Mouse (Mus musculus): ENCODE data around the gene Ggt6.
"Not testable (repeated sequence)": the region's sequence is repeated elsewhere in the genome, so short reads cannot be mapped to it uniquely, and the experiment has no call there.

Gene Ggt6

GRCm38 (mm10) chr11:72440597-72440964 lies 5.3 kb downstream of the Ggt6 start:
- DNase-seq = not testable (repeated sequence)

GRCm38 (mm10) chr11:72440965-72441664 lies 5.8 kb downstream of the Ggt6 start, which contains the start of gene Mybbp1a:
Mybbp1a (plus strand) TSS chr11:72441355.
- peak; percentile 98 to 99 for DNase-seq

- DNase-seq = peak in 1 of 2 experiments; percentile 64
These were observed 11.2 kb downstream of the Ggt6 start for GRCm38 (mm10) chr11:72446311-72447105.

- no peak for DNase-seq
These were observed 12.1 kb downstream of the Ggt6 start for GRCm38 (mm10) chr11:72447475-72447874.

DNA sequence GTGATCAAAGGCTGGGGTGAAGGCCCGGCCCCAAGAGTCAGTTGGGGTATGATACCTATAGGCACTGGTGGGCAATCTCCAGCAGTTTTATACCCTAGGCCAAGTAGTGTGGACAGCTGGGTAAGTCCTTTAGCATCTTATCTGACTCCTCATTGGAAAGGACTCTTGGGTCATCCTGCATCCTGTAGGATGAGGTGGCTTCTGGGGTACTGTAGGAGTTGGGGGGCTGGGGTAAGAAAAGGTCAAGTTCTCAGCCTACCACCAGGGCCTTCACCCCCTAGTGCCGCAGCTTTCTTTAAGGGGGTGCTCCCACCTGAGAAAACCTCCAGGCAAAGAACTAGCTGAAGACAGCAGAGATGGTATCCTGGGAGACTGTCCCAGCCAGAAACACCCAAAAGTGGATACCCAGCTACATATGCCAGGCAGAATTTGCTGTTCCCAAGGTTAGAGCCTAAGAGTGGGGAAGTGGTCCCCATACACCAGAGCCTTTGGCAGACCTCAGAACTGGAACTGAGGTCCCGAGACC lies 16.9 kb downstream of the Ggt6 start:
- no peak for DNase-seq

- DNase-seq = no peak
These were observed 18.0 kb downstream of the Ggt6 start for GRCm38 (mm10) chr11:72453105-72453953.

GRCm38 (mm10) chr11:72455694-72456093 lies 20.4 kb downstream of the Ggt6 start:
- no peak for DNase-seq

DNA sequence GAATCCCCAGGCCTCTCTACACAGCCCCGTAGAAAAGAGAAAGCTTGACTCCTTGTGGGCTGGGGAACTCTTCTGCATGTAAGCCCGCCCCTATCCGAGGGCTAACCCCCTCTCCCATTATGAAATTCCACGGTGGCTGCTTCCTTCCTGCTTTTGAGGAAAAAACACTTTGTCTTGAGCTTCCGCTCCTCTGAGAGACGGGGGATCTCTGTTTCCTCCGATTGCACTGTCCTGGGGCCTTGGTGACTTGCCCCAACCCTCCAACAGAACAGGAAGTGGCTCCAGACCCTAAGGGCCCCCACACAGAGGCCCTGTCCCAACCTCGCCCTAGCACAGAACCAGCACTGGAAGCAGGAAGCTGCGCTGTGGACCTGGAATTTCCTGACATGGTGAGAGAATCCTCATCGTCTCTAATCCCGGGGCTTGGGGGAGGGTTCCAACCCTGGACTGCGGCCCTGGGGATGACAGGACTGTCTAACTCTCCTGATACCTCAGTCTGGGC lies 22.7 kb downstream of the Ggt6 start:
- DNase-seq = peak; percentile 73 to 88

GRCm38 (mm10) chr11:72458502-72458901 lies 23.2 kb downstream of the Ggt6 start:
- DNase-seq = no peak

DNA sequence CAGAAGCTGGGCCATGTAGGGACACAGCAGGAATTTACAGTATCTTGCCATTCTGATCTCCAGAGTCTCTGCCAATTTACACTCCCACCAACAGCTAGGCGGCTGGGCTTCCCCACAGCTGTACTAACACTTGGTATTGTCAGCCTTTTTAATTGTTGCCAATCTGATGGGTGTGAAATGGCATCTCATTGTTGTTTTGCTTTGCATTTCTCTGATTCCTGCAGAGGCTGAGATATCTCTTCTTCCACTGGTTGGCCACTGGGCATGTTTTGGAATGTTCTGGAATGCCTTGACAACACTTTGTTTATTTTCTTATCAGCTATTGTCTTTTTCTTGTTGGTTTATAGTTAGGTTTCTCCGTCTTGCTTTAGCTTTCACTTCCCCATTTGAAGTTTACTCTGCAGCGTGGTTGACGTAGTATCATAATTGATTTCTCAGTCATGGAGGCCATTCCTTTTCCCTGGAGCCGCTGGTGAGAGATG lies 26.2 kb downstream of the Ggt6 start:
- DNase-seq = no peak

- DNase-seq = no peak
These were observed 29.5 kb downstream of the Ggt6 start for GRCm38 (mm10) chr11:72464821-72465220.

- peak; percentile 54 to 58 for DNase-seq
These were observed 30.8 kb downstream of the Ggt6 start for GRCm38 (mm10) chr11:72465978-72466693.

GRCm38 (mm10) chr11:72466694-72467507 lies 31.6 kb downstream of the Ggt6 start:
- peak; percentile 68 to 86 for DNase-seq

- no peak for DNase-seq
These were observed 33.2 kb downstream of the Ggt6 start for GRCm38 (mm10) chr11:72468525-72468924.

GRCm38 (mm10) chr11:72469217-72469616 lies 33.9 kb downstream of the Ggt6 start:
- DNase-seq = peak; percentile 89 to 94

DNA sequence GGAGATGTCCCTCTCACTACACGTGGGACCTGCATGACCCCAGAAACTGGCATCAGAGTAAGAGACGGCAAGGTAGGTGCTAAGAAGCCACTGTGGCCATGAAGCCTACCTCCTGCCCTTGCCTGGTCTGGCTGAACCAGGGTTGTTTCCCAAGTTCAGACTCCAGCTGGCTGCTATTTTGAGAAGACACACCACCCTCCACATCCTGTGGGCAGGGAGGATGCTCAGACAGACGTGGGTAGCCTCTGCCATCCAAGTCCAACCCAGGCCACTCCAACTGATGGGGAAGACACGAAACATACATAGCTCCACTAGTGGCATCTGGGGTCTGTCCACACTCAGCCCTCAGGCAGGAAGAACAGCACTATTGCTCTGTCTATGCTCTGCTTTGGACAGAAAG lies 34.7 kb downstream of the Ggt6 start:
- DNase-seq = peak in 1 of 2 experiments; percentile 21

DNA sequence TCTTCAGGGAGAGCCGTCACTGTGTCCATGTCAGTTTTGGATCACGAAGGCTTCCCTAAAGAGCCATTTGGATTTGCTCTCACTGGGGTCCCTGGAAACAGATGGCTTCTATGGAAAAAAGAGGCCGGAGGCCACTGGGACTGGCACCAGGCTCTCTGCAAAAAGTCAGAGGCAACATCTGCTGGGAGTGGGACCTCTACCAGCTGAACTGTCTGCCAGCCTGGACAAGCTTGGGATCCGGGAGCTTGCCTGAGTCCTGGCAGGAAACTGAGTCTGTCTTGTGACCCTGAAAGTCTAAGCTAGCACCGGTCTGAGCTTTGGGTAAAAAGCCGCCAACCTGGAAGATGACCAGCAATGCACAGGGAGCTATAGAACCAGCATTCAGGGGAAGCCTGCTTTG lies 36.1 kb downstream of the Ggt6 start:
- DNase-seq = no peak

GRCm38 (mm10) chr11:72473540-72473939 lies 38.2 kb downstream of the Ggt6 start:
- DNase-seq = peak; percentile 43 to 67

GRCm38 (mm10) chr11:72474926-72475325 lies 39.6 kb downstream of the Ggt6 start:
- DNase-seq = no peak

DNA sequence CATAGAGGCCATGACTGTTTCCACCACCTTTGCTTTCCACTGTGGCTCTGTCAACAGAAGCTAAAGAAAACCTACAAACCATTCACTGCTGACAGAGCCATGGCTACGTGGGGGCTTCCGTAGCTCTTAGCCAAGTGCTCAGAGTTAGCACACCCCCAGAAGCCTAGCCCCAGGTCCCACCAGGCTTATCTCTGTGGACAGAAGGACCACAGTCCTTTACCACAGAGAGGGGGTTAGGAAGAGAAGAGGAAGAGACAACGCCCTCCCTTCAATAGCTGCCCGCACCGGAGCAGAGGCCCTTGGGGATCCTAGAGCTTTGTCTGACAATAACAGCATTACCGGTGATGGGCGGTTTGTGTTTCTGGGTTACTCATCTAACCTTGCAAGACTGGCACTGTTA lies 40.1 kb downstream of the Ggt6 start:
- DNase-seq = peak in 1 of 2 experiments; percentile 23

- no peak for DNase-seq
These were observed 40.8 kb downstream of the Ggt6 start for GRCm38 (mm10) chr11:72476074-72476625.

Data from lung, postnatal 4 days (tissue).